Mouse (Mus musculus): ENCODE results near the gene Thsd7b.

GRCm38 (mm10) chr1:129947026-129947425 is 673.9 kb downstream of the Thsd7b start:
- TF ChIP-seq E2F4 (IDR thresholded peaks at IDR 0.05; ENCODE audit: insufficient read depth): no peak
- TF ChIP-seq USF1 (IDR thresholded peaks at IDR 0.05; ENCODE audit: low read depth): no peak
- no peak for TF ChIP-seq MYOD1 (IDR thresholded peaks at IDR 0.05; ENCODE audit: control insufficient read depth in 1 of 3, insufficient read length in 2 of 3, low read depth in 2 of 3)
